Mouse (Mus musculus): Measurements from ENCODE around the gene Tmub1.

Gene Tmub1

DNA sequence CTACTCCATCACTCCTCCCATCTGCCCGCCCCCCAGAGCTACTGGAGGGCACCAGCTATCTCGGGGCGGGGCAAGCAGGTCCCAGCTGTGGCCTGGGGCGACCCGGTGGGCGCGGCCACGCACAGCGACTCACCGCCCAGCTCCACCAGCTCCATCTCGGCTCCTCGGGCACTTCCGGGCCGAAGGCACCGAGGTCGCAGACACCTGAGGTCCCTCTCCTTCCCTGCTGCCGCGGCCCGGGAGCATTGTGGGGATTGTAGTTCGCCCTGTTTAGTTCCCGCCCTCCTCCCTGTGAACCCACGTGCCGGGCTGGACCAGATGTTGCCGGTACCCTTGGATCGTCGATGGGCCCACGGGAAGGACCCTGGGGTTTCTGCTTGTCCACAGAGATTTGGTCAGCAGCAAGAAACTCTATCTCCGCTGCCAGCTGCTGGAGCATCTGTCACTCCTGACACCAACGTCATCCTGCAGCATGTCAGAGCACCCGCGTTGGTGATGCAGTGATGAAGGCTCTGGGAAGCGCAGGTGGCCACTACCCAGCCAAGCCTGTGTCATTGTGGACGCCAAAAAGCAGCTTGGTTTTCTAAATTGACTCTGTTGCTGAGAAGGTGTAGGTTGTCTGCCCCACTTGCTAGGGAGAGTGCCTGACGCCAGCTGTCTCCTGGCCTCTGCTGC lies at the start of gene Tmub1:
Gene Tmub1 (minus strand): TSS at position 231 of the 675 bp plus-strand sequence.
- peak; percentile 96 for DNase-seq (ENCODE audit: low read depth, low spot score)

DNA sequence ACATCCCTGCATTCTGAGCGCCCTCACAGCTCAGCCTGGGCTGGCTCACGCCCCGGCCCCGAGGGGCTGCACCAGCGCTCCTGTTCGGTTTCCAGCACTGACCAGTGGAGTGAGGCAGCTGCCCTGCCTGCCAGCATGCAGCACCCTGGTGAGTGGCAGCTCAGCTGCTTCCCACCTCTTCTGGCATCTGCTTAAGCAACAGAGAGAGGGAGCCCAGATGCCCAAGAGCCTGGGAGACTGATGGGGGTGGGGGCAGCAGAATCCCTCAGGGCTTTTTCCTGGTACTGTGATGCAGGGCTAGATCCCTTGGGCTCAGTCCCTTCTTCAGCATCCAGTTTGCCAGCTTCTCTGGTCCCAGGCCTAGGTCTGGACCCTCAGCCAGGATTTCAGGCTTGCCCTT lies 49.1 kb upstream of the Tmub1 start:
- no peak for DNase-seq (ENCODE audit: low read depth, low spot score)

DNA sequence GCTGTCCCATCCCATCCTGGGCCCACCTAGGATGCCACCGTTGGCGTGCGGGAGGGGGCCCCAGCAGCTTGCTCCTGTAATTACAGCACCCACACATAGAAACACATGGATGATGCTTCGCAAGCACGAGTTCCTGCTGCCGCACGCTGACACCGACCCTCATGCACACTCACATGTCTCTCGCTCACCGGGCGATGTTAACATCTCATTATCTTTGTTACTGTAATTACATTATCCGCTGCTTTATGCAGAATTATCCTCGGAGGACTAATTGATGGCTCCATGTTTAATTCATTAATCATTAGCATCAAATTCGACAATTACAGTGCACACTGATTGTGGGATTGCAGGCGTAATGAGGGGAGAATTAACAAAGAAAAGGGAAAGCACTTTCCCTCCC lies 47.4 kb upstream of the Tmub1 start:
- DNase-seq (ENCODE audit: low read depth, low spot score) = no peak

DNA sequence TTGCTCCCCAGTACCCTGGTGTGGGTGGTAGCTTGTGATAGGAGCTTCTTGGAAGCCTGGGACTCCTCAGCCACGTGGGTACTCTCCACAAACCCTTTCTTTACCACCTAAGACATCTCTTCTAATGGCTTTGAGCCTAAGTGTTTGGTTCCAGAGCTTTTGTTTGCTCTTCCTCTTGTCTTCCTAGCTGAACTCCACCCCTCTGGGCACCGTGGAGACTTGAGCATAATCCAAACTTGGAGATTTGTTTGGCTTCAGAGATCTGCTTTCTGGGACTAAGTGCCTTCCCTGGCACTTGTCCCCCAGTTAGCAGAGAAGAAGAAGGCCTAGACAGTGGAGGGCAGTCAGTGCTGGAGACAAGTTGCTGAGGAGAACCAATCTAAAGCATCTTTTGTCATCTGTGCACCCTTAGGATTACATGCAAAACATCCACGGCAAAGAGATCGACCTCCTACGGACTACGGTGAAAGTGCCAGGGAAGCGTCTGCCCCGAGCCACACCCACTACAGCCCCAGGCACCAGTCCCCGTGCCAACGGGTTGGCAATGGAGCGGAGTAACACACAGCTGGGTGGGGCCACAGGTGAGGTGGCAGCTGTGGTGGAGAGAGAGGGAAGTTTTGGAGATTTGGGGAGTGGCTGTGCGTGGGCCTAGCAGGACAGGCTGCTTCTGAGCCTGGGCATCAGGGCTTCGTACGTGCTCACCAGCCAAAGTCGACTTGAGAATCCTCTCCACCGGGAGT lies 45.1 kb upstream of the Tmub1 start:
- DNase-seq (ENCODE audit: low read depth, low spot score) = no peak

DNA sequence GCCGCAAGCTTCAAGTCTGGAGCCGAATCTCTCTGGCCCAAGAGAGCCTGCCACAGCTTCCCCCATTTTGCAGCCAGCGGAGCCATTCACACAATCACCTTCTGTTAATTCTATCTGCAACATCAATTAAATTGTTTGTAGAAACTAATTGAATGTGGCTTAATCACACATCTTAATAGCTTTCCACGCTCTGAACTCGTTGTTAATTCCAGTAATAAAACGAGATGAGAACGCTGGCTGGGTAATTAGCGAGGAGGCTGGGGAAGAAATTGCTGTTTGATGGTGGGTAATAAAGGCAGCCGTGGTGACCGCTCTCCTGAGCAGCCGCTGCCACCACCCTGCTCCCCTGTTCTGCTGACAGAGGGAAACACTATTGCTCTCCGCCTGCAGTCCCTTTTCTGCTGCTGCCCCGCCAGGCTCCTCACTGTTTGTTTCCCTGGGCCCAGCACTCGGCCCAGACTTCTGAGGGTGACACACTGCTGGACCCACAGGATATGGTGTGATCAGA lies 42.8 kb upstream of the Tmub1 start:
- no peak for DNase-seq (ENCODE audit: low read depth, low spot score)

DNA sequence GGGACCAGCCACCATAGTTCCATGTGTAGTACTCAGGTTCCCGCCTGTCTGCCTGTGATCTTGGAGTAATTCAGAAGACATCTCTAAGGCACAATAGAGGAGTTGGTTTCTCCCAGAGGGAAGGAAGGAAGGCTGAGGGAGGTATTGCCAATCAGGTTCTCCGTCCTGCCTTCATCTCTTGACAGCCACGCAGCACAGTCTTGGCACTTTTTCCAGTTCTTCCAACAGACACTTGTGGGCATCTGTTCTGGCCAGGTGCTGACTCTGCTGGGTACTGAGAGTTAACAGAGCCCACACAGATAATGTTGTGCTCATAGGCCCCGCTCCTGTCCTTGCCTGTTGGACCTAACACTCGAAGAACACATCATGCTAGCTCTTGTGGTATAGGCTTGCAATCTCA lies 39.1 kb upstream of the Tmub1 start:
- no peak for DNase-seq (ENCODE audit: low read depth, low spot score)

DNA sequence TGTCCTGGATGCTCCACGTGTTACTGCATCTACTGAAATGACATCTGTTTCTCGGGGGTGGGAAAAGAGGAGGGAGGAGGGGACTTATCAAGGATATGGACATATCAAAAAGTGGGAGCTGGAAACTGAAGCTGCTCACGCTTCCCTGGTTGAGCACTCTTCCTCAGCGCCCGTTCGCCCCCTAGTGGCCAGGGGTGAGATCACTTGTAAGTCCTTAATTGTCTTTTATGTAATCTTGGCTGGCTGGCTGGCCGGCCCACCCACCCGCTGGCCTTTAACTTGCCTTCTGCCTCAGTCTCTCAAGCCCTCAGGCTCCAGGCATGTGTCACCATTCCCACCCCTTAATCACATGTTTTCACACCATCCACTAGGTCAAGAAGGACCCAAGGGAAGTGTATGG lies 38.4 kb upstream of the Tmub1 start:
- peak; percentile 73 for DNase-seq (ENCODE audit: low read depth, low spot score)

DNA sequence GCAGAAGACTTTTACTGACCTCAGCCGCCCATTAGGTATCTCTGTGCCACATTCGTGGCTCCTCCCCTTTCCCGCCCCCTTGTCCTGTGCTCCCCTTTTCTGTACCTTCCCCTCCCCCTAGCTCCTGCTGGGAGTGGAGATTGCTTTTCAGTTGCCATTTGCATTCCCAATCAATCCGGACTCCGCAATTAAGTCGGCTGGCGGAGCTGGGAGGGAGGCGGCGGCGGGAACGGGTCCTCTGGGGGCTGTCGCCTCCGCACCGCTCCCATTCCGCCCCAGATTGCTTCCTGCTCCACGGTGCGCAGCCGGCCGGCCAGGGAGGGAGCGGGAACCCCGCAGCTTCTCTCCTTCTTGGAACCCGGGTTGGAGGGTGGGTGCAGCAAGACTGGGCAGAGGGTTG lies 37.3 kb upstream of the Tmub1 start:
- DNase-seq (ENCODE audit: low read depth, low spot score) = no peak

DNA sequence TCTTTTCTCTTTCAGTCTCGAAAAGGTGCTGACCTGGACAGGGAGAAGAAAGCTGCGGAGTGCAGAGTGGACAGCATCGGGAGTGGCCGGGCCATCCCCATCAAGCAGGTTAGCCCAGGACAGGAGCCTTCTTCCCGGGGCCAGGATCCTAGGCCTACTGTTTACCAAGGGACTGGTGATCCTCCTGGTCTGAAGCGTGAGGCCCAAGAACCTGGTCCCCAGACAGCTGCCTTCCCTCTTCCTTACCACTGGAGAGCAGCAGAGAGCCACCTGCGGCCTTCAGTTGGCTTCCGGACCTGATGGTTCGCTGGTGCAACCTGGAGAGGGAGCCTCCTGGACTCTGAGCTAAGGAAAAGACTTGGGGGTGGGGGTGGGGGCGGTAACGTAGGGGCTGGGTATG lies 35.7 kb upstream of the Tmub1 start:
- DNase-seq (ENCODE audit: low read depth, low spot score) = peak; percentile 39

DNA sequence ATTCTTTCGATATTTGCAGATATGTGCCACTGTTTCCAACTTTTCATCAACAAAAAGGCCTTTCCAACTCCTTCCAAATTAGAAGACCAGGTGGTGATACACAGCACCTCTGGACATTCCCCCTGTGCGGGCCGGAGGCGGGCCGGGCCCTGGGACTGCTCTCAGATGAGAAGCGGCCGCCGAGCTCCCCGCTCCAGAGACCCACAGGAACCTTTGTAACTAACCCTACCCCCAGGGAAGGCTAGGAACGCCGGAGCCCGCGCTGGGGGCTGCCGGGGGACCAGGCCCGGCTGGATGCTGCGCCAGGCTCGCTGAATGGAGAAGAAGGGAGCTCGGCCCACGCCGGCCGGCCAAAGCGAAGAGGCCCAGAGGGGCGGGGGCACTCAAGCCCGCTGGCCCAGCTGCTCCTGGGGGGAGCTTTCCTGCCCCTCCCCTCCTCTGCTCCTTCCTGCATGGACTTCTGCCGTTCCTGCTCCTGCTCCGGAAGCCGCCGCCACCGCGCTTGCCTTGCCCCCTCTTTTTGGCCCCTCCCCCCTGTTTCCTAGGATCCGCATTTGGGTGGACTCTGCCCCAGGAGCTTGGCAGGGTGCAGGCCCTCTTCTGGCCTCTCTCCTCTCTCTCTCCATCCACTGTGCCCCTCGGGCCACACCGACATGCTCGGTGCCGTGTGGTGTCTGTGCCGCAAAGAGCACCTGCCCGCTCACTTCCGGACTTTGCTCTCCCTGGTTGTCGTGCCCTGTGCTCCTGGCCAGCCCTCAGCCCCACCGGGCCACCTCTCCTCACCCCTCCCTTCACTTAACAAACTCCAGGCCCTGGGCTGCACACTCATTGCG lies 34.8 kb upstream of the Tmub1 start:
- no peak for DNase-seq (ENCODE audit: low read depth, low spot score)

DNA sequence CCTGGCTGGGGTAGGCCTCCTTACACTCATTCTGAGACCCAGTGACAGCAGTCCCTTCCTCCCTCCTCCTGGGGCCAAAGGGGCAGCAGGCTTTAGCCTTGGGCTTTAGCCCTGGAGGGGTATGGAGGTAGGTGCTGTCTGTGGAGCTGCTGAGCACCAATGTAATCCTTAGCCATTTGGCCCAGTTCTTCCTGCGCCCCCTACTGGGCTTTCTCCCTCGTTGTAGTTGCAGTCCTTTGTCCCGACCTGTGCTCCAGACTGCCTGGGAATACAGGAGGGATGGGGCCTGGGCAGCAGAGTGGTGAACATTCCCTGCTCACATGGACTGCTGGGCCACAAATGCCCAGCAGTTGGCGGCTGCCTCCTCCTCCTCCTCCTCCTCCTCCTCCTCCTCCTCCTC lies 34.0 kb upstream of the Tmub1 start:
- DNase-seq (ENCODE audit: low read depth, low spot score) = peak; percentile 39

DNA sequence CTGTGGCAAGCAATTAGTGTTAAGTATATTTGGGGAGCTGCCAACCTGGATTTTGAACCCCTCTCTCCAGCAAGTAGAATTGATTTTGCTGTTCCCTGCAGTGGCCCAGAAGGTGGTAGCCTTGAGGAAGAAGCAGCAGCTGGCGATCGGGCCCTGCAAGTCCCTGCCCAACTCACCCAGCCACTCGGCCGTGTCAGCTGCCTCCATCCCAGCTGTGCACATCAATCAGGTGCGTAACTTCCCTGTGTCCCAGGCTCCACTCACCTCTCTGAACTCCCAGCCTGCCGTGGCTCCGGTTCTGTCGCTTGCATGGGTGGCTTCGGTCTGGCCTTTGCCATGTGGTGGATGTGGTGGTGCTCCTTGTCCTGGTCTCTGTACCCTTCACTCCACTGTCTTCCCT lies 30.3 kb upstream of the Tmub1 start:
- no peak for DNase-seq (ENCODE audit: low read depth, low spot score)

DNA sequence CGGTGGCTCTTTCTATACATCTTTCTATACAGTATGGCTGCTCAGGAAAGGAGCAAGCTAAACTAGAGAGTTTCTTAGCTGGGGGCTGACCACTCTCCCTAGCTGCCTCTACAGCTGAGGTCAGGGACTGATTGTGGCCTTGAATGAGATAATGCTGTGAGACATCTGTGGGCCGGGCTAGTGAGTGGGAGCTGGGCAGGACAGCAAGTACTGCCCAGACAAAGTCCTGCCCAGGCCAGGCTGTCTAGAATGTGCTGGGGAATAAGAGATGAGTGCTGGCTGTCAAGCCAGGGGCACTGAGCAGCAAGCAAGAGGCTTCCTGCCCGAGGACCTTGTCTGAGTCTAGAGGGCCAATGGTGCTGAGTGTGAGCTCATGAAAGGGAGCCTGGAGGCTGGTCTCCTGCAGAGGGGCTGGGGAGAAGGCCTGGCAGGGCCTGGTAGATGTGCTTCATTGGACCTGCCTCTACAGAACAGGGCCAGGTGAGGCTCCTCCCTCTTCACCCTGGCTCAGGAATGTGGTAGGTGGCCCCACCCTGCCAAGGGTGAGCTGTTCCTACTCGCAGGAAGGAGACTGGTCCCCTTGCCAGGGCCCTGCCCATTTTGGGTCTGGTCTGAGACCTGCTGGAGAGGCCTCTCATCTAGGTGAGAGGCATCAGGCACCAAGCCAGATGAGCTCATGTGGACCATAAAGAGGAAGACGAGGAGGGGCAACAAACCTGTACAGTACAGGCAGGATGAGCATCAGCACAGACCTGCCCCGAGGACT lies 28.0 kb upstream of the Tmub1 start:
- no peak for DNase-seq (ENCODE audit: low read depth, low spot score)

DNA sequence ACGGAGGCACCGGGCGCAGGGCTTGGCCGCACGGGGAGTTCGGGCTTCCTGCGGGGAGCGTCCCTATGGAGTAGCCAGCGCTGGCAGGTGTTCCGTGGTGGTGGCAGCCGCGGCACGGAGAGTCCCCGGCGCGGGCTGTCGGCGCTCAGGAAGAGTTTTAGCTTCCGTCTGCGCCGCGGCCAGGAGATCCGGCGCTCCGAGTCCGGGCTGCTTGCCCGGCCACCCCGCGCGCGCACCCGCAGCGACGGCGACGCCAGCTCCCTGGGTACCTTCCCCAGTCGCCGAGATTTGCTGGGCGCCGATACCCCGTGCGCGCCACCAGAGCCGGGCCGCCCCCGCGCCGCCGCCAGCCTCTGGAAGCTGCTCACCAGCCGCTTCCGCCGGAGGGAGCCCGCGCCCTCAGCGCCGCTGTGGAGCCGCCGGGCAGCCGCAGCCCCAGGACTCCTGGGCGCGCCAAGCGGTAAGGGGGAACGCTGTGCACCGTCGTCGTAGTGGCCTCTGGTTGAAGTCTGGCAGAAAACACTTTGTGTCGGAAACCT lies 27.1 kb upstream of the Tmub1 start:
- DNase-seq (ENCODE audit: low read depth, low spot score) = no peak

DNA sequence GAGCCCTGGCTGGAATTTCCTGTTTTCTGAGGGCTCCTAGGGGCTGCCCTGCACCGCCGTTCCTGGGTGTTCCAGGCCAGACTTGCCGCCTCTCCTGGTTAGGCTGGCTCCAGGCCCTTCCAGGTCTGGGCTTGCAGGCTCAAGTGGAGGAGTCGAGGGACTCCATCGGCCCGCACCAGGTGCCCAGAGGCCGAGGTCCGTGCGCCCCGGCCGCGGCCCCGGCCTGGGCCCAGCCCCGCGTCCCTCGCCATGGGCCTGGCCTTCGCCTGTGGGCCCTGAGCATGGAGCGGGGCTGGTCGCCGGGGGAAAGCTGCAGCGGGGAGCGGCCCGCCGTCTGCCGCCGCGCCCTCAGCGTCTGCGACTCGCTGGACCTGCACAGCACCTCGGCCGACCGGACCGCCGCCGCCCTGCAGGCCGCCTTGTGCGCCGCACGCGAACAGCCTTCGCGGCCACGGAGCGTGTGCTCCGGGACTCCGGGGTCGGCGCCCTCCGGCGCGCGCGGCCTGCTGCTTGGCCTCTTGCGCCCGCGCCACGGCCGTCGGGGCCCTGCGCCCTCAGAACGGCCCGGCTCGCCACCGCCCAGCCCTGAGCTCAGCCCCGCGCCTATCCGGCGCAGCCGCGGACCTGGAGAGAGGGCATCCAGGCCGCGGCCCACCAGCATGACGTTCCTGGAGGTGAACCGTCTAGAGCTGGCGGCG lies 26.5 kb upstream of the Tmub1 start:
- DNase-seq (ENCODE audit: low read depth, low spot score) = no peak

DNA sequence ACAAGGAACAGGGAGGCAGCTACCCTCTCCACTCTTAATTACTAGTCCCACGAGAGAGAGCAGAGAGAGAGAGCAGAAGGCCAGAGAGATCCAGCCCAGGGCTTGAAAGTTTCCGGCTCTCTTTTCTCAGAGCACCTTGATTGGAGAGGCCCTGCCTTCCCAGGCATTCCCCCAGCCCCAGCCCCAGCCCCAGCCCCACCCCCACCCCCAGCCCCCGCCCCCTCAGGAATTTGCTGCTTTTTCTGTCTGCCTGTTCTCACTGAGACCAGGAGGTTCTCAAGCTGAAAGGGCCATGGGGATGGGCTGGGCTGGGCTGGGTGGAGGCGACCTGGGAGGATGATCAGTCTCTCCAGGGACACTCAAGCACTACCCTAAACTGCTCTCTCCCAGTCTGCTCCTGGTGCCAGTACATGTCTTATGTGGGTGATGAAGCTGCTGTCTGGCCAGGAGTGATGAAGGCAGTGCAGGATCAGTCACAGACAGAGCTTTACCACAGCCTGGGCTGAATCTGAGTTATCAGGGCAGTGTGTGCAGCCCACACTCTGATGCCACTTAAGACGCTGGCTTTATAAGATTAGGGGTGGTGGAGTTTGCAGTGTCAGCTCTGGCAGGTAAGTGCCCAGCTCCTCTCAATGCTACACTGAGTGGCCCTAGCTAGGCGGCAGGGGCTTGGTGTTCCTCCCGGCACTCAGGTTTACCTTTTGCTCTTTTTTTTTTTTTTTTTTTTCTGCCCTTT lies 25.4 kb upstream of the Tmub1 start:
- DNase-seq (ENCODE audit: low read depth, low spot score) = no peak

DNA sequence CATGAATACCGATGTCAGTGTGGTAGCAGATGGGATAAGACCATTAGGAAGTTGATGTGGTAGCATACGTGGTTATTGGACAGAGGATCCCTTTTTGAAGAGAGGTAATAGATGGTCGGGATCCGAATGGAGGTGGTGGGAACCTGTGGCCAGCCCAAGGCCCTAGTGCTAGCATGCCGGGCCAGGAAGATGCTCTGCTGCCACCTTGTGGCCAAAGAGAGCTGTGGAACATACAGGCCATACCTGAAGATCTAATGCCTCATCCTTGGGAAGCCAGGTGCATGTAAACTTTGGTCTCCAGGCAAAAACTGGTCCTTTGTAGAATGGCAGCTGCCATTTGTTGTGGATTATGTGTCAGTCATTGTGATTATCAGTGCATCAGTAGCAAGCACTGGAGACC lies 22.9 kb upstream of the Tmub1 start:
- peak; percentile 80 for DNase-seq (ENCODE audit: low read depth, low spot score)

DNA sequence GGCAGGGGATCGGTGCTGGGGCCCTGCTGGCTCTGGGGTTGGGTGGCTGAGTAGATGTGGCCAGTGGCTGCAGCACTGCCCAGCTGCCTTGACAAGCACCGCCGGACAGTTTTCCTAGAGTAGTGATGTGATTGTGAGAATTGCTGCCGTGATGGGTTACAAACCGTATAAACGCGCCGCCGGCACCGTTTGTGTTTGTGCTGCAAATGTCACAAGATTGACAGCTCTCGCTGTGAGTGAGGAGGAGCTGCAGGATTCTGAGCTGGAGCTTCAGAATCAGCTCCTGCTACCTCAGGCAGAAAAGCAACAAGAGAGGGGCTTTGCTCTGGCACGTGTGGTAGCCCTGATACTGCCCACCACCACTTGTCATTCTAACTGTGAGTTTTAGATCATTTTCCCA lies 19.1 kb upstream of the Tmub1 start:
- no peak for DNase-seq (ENCODE audit: low read depth, low spot score)

DNA sequence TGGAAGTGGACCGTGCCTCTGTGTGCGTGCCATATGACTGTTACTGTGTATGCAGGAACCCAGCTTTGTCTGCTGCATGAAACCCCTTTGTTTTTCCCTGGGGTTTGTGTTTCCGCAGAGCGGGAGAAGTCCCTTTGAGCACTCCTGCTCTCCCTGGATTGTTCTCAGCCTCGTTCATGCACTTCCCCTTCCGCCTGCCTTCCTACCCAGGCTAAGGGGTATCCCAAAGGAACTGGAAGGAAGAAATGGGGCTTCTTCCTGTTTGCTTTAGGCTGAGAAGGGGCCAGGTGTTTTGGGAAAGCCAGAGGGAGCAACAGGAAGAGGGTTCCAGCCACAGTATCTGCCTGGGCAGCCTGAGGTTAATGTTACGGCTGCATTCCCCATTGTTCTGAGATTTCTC lies 8.0 kb upstream of the Tmub1 start:
- no peak for DNase-seq (ENCODE audit: low read depth, low spot score)

DNA sequence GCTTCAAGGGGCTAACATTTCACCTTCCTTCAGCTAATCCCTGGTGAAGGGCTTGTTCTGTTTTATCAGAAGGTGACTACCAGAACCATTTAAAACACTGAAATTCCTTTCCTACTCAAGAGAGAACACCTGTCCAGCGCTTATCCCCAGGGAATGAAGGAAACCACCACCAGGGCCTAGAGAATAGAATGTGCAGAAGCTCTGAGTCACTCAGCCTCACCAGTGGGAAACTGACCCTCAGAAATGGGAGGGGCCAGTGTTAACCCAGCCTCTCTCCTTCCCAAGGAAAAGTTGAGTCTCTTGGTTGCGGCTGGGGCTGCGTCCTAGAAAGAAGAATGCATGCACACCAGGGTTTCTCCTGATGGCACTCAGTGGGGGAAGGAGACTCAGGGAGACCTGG lies 7.4 kb upstream of the Tmub1 start:
- no peak for DNase-seq (ENCODE audit: low read depth, low spot score)
